Mouse (Mus musculus) cerebellum, postnatal 4 days (tissue): ENCODE data around the gene Olfr1423.
"Not testable (repeated sequence)": the region's sequence is repeated elsewhere in the genome, so short reads cannot be mapped to it uniquely, and the experiment has no call there.

Experiments used
- DNase-seq, 2 experiments: peaks; one replicate each; pipeline ENCODE4 v3.0.0; 2022; ENCODE audit warnings: low spot score in 2 of 2, mixed read lengths in 1 of 2

Olfr1423 gene

GRCm38 (mm10) chr19:12041217-12041616, at the start of gene Olfr1423:
Gene Olfr1423, minus strand, starts transcription at chr19:12041317.
- no peak for DNase-seq

DNA sequence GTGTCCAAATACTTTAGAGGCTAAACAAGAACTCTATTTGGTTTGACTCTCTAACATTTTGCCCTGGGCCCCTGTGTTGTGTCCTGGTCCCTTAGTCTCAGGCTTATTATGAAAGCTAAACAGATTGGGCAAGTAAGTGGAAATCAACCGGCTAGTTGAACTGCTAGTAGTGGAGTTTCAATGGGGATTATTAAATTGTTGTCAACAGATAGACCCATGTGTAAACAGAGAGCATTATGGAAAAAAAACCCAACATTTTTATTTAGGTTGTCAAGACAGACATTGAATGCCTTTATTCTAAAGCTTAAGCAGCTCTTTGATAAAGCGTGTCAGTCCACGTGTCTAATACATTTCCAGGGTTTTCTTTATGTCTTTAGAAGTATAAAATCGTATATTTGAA, 36.5 kb upstream of the Olfr1423 start, which contains the start of gene Olfr1425:
Gene Olfr1425 (minus strand): TSS at position 101 of the 400 bp plus-strand sequence.
- DNase-seq, result not testable (repeated sequence)

DNA sequence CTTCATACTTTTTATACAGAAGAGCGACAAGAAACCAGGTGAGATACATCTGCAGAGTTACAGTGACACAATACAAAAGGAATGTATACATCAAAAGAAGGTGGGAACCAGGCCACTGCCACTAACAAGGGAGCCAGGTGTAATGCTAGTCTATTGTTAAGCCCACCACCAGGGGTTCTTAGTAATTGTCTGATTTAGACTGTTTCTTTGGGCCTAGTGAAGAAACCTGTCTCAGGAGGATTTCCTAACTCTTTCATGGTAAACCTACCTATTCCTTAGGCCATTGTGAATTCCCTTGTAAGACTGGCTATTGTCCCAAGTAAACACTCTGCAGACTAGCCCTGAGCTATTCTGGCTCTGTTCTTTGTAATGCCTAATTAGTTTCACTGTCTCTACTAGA, 28.4 kb upstream of the Olfr1423 start:
- DNase-seq, result not testable (repeated sequence)

- not testable (repeated sequence) for DNase-seq
Observed at GRCm38 (mm10) chr19:12067806-12068205, 26.7 kb upstream of the Olfr1423 start.

GRCm38 (mm10) chr19:12062582-12062981, 21.5 kb upstream of the Olfr1423 start, which contains the start of gene Olfr1424:
Gene Olfr1424, minus strand, starts transcription at chr19:12062682.
- DNase-seq, result not testable (repeated sequence)

GRCm38 (mm10) chr19:12043163-12043562, 2.0 kb upstream of the Olfr1423 start:
- DNase-seq, result no peak

GRCm38 (mm10) chr19:12037727-12038126, 3.4 kb downstream of the Olfr1423 start:
- no peak for DNase-seq

DNA sequence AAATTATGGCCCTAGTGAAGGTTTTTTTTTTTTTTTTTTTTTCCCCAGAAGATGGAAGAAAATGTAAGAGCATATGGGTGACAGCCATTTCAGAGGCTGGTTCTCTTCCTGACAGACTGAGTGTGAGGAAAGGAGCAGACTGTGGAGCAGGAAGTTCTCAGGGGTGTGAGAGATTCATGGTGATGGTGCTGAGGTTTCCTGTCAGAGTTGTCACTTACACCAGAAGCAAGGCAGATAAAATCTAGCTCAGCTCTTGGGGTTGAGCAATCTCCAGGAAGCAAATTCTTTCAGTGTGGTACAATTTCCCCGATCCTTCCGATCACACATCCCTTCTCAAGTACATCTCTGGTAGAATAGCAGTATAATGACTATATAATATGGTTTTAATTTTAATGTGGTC, 14.5 kb downstream of the Olfr1423 start:
- DNase-seq, result no peak

DNA sequence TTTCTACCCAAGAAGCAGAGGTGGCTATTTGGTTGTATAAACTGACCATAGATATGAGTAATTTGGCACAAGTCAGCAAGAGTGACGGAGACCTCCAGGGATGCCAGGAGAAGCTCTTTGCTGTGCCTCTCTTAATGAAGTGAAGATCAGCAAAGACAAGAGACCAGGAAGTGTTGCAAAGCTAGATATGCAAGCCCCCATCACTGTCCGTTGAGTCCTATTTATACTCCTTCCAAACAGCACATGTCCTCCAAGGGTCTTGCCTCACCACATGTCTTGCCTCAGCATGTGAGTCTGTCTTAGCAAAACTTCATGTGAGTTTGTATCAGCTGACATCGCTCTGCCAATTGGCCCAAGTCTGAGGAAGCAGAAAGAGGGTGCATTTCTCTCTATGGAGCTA, 15.8 kb downstream of the Olfr1423 start:
- DNase-seq, result no peak

- DNase-seq, result no peak
Observed at GRCm38 (mm10) chr19:12024149-12024548, 17.0 kb downstream of the Olfr1423 start.

DNA sequence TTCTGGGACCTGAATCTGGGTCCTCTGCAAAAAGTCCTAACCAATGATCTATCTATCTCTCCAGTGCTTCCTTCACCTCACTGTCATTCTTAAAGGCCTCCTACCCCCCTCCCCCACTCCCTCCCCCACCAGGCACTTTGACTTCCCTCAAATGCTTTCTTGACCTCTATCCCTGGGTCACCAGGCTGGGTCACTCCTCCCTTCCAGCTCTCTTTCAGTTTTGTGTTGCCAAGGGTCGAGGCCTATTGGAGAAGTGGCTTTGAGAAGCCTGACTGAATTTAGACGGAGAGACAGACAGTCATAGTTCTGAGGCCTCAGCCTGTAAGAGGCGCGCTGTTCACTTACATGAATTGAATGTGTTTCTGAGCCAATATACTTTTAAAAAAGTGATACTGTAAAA, 24.9 kb downstream of the Olfr1423 start:
- DNase-seq, result no peak

DNA sequence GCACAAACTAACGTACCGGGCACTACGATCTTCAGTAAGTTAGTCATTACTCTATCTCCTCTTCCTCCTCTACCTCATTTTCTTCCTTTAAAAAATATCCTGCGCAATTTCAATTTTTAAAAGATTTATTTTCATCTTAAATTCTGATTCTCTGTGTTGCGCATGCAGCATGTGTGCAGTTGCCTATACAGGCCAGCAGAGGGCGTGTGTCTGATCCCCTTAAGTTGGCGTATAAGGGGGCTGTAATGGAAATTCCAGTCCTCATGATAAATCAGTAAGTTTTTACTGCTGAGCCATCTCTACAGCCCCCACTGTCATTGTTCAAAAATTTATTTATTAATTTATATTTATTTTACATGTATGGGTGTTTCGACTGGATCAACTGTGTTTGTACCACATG, 25.4 kb downstream of the Olfr1423 start:
- no peak for DNase-seq

GRCm38 (mm10) chr19:12013228-12013627, 27.9 kb downstream of the Olfr1423 start:
- DNase-seq, result no peak

- no peak for DNase-seq
Observed at GRCm38 (mm10) chr19:12012615-12013014, 28.5 kb downstream of the Olfr1423 start.

DNA sequence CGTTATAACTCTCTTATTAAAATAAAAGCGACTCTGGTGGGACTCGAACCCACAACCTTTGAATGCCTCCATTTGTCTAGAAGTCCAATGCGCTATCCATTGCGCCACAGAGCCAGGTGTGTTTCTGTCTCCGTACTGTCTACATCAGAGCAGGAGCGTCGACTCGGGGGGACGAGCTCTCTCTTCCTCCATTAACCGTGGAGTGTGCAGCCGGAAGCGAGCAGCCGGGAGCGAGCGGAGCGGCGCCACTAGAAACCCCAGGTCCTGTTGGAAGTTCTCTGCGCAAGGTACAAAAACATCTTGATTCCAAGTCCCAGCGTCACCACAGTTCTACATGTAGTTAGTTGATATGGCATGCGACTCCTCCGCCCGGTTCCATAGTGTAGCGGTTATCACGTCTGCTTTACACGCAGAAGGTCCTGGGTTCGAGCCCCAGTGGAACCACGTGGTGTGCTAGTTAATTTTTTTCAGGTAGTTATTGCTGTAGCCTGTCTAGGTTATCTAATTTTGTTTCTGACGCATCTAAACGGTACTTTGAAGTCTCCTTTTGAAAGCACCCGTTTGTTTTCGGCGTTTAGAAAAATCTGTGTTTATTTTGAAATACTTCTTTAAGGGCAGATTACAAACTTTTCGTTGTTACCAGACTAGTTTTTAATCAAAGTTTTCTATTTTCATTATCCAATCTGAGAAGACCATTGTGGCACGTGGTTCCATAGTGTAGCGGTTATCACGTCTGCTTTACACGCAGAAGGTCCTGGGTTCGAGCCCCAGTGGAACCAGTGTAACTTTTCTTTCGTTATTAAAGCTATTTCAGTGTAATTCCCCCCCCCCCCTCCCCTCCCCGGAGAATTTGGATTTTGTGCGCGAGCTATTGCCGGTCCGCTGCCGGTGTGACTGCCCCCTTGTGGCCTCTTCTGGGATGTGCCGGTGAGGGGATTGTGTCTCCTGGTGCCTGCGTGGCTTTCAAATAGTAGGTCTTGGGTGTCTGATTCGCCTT, 29.3 kb downstream of the Olfr1423 start:
- peak; percentile 76 to 90 for DNase-seq

GRCm38 (mm10) chr19:12010916-12011559, 30.1 kb downstream of the Olfr1423 start:
- peak in 1 of 2 experiments; percentile 74 for DNase-seq

- DNase-seq, result peak in 1 of 2 experiments; percentile 62
Observed at GRCm38 (mm10) chr19:12010281-12010771, 30.8 kb downstream of the Olfr1423 start.

DNA sequence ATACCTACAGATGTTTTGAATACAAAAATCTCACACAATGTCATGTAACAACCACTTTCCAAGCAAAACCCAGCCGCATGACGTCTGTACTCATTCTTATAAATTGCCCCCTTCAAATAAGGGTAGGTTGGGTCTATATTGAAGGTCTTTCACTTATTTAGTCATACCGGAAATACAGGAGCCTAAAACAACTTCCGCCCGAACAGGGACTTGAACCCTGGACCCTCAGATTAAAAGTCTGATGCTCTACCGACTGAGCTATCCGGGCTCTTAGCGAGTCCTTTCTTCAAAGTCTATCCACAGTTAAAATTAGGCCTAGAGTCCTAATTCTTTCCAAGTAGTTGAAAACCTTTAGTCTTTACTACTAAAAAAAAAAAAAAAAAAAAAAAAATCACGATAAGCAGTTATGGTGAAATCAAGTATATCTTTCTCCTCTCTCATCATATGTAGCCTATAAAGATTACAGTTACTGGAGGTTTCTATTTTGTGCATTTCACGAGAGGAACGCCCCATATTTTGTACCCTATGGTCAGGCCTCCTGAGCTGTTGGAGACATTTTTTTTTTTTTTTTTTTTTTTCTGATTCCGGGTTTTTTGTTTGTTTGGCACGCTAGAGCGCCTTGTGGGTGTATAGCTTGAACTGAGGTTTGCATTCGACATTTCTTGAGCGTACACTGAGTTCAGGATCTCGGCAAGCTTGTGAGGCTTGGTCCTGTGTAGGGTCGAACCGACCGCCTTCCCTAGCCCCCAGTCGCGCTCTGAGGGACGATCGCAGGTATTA, 31.4 kb downstream of the Olfr1423 start:
- DNase-seq, result peak in 1 of 2 experiments; percentile 67

DNA sequence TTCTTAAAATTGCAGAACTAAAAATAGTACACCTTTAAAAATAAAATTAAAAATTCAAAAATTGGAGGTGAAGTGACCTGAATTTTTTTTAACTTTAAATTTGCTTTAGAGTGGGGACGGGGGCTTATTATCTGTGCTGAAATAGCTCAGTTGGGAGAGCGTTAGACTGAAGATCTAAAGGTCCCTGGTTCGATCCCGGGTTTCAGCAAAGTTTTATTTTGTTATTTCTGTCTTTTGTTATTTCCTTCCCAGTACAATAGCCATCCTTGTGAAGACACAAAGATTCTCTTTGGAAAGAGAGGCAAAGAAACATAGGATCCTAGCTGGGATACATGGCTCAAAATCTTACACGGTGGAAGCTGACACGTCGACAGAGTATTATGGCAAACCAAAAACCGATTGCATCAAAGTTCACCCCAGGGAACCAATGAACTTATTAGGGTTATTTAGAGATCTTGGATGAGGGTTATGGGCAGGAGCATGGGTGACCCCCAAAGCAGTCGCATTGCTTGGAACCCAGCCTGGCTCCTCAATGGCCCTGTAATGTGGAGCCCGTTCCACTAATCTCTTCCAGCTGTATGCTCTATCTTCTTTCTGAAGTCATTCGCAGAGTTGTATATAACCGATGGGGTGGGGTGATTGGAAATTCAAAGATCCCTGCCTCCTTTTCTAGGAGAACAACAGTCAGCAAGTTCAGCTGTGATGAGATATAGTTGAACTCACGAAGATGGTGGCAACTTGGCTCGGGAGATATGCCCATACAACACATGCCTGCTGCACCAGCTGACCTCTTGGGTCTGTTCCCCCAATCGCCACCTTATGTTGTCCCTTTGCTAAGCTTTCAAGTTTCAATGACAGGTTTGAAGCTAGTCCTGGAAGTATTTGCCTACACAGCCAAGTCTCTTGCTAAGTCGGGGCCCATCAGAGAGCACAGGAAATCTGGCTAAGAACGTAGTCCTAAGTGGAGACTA, 32.4 kb downstream of the Olfr1423 start:
- no peak for DNase-seq
